Mouse (Mus musculus) midbrain, postnatal 0 days (tissue): ENCODE measurements around the gene Mpl. TPM values are rescaled to one million over a fixed set of nuclear protein-coding genes. Genes with fewer than 3 reads are reported as not detected.

ENCODE experiments used
- ATAC-seq: fragments of 200-750 bp; cut with Nextera tagmentation; 2 replicates; pipeline ENCODE4 v1.8.0; 2017; ENCODE audit warnings: moderate number of reproducible peaks, mild to moderate bottlenecking, moderate TSS enrichment, moderate library complexity; ENCODE audit not compliant: low FRiP score
- DNase-seq: peaks from one replicate; pipeline ENCODE4 v3.0.0-alpha.2; 2015; ENCODE audit warnings: low spot score
- H3K27ac ChIP-seq: fragments of 300-500 bp; sonication (generic); 2 replicates; pipeline ENCODE4 v1.5.1; 2014; ENCODE audit warnings: low read depth, mild to moderate bottlenecking, low read length, mixed read lengths
- H3K27me3 ChIP-seq: fragments of 300-500 bp; sonication (generic); 2 replicates; pipeline ENCODE4 v1.6.1; 2014; ENCODE audit warnings: low read length, control low read depth, mixed read lengths; ENCODE audit not compliant: insufficient read depth
- H3K36me3 ChIP-seq: fragments of 300-500 bp; sonication (generic); 2 replicates; pipeline ENCODE4 v1.6.1; 2014; ENCODE audit warnings: low read length, control low read depth, mixed read lengths; ENCODE audit not compliant: insufficient read depth
- H3K4me1 ChIP-seq: fragments of 300-500 bp; sonication (generic); 2 replicates; pipeline ENCODE4 v1.6.1; 2014; ENCODE audit warnings: mild to moderate bottlenecking, control low read depth, antibody characterized with exemption, low read length, mixed read lengths; ENCODE audit not compliant: insufficient read depth
- H3K4me2 ChIP-seq: fragments of 300-500 bp; sonication (generic); 2 replicates; pipeline ENCODE4 v1.6.1; 2014; ENCODE audit warnings: low read depth, mild to moderate bottlenecking, low read length, mixed read lengths; ENCODE audit not compliant: poor library complexity, severe bottlenecking
- H3K4me3 ChIP-seq: fragments of 300-500 bp; sonication (generic); 2 replicates; pipeline ENCODE4 v1.5.1; 2014; ENCODE audit warnings: low read depth, mild to moderate bottlenecking, low read length, moderate library complexity
- H3K9ac ChIP-seq: fragments of 300-500 bp; sonication (generic); replicated peaks from 2 replicates; pipeline ENCODE4 v1.6.1; 2014; ENCODE audit warnings: mild to moderate bottlenecking, low read length, moderate library complexity, mixed read lengths; ENCODE audit not compliant: poor library complexity, severe bottlenecking
- H3K9me3 ChIP-seq: fragments of 300-500 bp; sonication (generic); 2 replicates; pipeline ENCODE4 v1.6.1; 2016; ENCODE audit warnings: low read length, control low read depth
- CTCF ChIP-seq: IDR thresholded peaks from 2 replicates; pipeline ENCODE4 v1.5.1; 2016; ENCODE audit warnings: antibody characterized with exemption, mild to moderate bottlenecking
- whole genome bisulfite sequencing: fragments of 180-500 bp; shearing (Covaris S2); extraction: QIAGEN DNeasy Blood & Tissue Kit; methylation state at CpG from one replicate; pipeline ENCODE4 v1.1.7; 2014; 5-methylcytosine and 5-hydroxymethylcytosine counted together
- polyA plus RNA-seq: library from polyadenylated mRNA; unstranded; fragments of >200 nt; fragmentation: Nextera tagmentation; extraction: Ambion mirVana; gene quantifications from 2 replicates; pipeline ENCODE4 v1.2.1, GENCODE M21; 2015
- total RNA-seq: library from RNA; depleted of rRNA; stranded (reverse); fragments of >200 nt; gene quantifications from 2 replicates; pipeline ENCODE4 v1.2.3, GENCODE M21; 2014; rRNA removed

Mpl gene
- total and polyA plus RNA-seq, 2 experiments from 2014 or later: 0.11 TPM

DNA sequence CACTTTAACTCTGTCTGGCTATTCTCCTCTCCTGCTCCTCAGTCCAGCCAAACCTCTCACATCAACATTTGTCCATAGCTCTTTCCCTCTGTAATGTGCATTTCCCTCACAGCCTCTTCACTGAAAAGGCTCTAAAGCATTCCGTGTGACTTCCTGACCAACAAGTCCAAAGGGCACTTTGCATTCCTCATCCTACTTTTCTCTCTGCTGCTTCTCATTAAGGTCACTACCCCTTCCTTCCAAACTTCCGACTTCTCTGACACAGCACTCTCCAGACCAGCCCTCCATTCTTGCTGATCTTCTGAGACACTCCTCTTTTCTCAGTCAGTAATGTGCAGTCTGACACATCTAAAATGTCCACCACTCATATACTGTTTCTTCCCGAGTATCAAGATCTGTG is 60.9 kb downstream of the Mpl start:
- H3K4me2 ChIP-seq: no peak overlapping the region
- no peak overlapping the region for H3K4me3 ChIP-seq
- 83% methylated on average over 3 of the region's 3 CpGs for WGBS
- no peaks in the 10 kb centered on the region for H3K27me3 ChIP-seq
- H3K36me3 ChIP-seq: peaks cover 87% of the 10 kb centered on the region
- no peaks in the 10 kb centered on the region for H3K4me1 ChIP-seq
- H3K9me3 ChIP-seq: no peaks in the 10 kb centered on the region
- DNase-seq (no peak), ATAC-seq (no peak)
- no peak overlapping the region for H3K9ac ChIP-seq
- no peak for TF ChIP-seq CTCF
- no peak overlapping the region for H3K27ac ChIP-seq

DNA sequence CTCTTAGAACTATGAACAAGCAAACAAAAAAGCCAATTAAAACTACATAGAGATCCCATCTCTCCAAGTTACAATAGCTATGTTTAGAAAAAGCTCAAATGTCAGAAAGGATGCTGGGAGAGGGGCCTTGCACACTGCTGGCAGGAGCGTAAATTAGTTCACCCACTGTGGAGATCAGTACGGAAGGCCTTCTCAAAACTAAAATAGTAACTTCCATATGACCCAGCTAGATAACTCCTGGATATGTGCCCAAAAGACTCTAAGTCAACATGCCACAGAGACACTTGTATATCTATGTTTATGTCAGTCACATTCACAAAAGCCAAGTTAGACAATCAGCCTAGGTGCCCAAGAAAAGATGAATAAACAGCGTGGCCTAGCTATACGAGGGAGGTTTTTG is 62.0 kb downstream of the Mpl start:
- no peak for TF ChIP-seq CTCF
- H3K27me3 ChIP-seq: no peaks in the 10 kb centered on the region
- no peak for ATAC-seq
- peaks cover 91% of the 10 kb centered on the region for H3K36me3 ChIP-seq
- H3K4me2 ChIP-seq: no peak overlapping the region
- no peaks in the 10 kb centered on the region for H3K9me3 ChIP-seq
- 87% methylated on average over 4 of the region's 4 CpGs for WGBS
- no peaks in the 10 kb centered on the region for H3K4me1 ChIP-seq
- H3K9ac ChIP-seq: no peak overlapping the region
- H3K27ac ChIP-seq: no peak overlapping the region
- DNase-seq: no peak
- H3K4me3 ChIP-seq: no peak overlapping the region

DNA sequence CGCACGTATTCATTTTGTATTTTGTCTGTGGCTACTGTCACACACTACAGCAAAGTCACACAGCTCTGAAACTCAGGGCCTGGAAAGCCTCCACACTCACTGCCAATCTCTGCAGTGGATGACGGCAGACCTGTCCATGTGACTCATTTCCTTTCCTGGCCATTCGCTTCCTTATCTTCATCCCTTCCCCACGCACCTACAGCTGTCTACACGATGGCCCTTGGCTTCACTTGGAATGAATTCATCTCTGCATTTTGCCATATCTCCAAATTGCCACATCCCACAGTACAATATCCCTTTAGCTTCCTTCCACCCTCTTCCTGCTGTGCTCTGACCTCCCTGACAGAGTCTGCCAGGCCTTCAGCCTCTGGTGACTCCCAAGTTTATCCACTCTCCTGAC is 62.8 kb downstream of the Mpl start:
- DNase-seq (no peak), ATAC-seq (no peak)
- no peak for TF ChIP-seq CTCF
- Histone ChIP-seq H3K36me3 (peaks cover 92% of the 10 kb centered on the region), H3K27ac (no peak overlapping the region), H3K4me2 (no peak overlapping the region), H3K4me1 (no peaks in the 10 kb centered on the region), H3K9ac (no peak overlapping the region), H3K27me3 (no peaks in the 10 kb centered on the region), H3K4me3 (no peak overlapping the region), H3K9me3 (no peaks in the 10 kb centered on the region)
- WGBS: 92% methylated on average over 6 of the region's 6 CpGs

Other genes starting within 250 kb of the Mpl start
- 160 and 186 TPM in 2 replicates for gene Ptprf, start 166.1 kb downstream of the Mpl start, total RNA-seq
- 46.4 and 48.1 TPM in 2 replicates for gene Ptprf, start 166.1 kb downstream of the Mpl start, polyA plus RNA-seq
- 18.8 and 29.0 TPM in 2 replicates for gene Szt2, start 48.2 kb downstream of the Mpl start, total RNA-seq
- gene Szt2, start 48.2 kb downstream of the Mpl start, polyA plus RNA-seq: 3.2 and 4.6 TPM in 2 replicates
- gene Med8, start 48.2 kb downstream of the Mpl start, total RNA-seq: 48.0 and 54.8 TPM in 2 replicates
- 90.1 and 95.7 TPM in 2 replicates for gene Med8, start 48.2 kb downstream of the Mpl start, polyA plus RNA-seq
- gene Elovl1, start 29.4 kb downstream of the Mpl start, total RNA-seq: 22.1 and 23.6 TPM in 2 replicates
- 23.8 and 28.2 TPM in 2 replicates for gene Elovl1, start 29.4 kb downstream of the Mpl start, polyA plus RNA-seq
- 6.9 and 15.3 TPM in 2 replicates for gene Cdc20, start 20.2 kb downstream of the Mpl start, total RNA-seq
- gene Cdc20, start 20.2 kb downstream of the Mpl start, polyA plus RNA-seq: 9.7 and 11.0 TPM in 2 replicates
- gene Tie1, start 32.5 kb upstream of the Mpl start, total RNA-seq: 15.7 and 17.2 TPM in 2 replicates
- gene Tie1, start 32.5 kb upstream of the Mpl start, polyA plus RNA-seq: 9.9 and 10.3 TPM in 2 replicates
- gene 2610528J11Rik, start 69.5 kb upstream of the Mpl start, total RNA-seq: not detected in 2 replicates
- not detected in 2 replicates for gene 2610528J11Rik, start 69.5 kb upstream of the Mpl start, polyA plus RNA-seq
- 0.19 and 0.22 TPM in 2 replicates for gene Tmem125, start 86.5 kb upstream of the Mpl start, total RNA-seq
- gene Tmem125, start 86.5 kb upstream of the Mpl start, polyA plus RNA-seq: 0.14 and 0.23 TPM in 2 replicates
- gene Cfap57, start 163.3 kb upstream of the Mpl start, total RNA-seq: 0.82 and 1.1 TPM in 2 replicates
- gene Cfap57, start 163.3 kb upstream of the Mpl start, polyA plus RNA-seq: 1.4 TPM in 2 replicates
- 29.4 and 40.7 TPM in 2 replicates for gene Ebna1bp2, start 163.3 kb upstream of the Mpl start, total RNA-seq
- gene Ebna1bp2, start 163.3 kb upstream of the Mpl start, polyA plus RNA-seq: 76.7 and 83.8 TPM in 2 replicates
- gene Olfr62, start 201.4 kb upstream of the Mpl start, total RNA-seq: not detected in 2 replicates
- gene Olfr62, start 201.4 kb upstream of the Mpl start, polyA plus RNA-seq: not detected in 2 replicates
- gene Olfr1342, start 235.2 kb upstream of the Mpl start, total RNA-seq: not detected in 2 replicates
- not detected in 2 replicates for gene Olfr1342, start 235.2 kb upstream of the Mpl start, polyA plus RNA-seq
- gene Olfr1341, start 246.0 kb upstream of the Mpl start, total RNA-seq: not detected in 2 replicates
- not detected in 2 replicates for gene Olfr1341, start 246.0 kb upstream of the Mpl start, polyA plus RNA-seq